Mouse (Mus musculus): ENCODE data around the gene Snap23. TPM values are rescaled to one million over a fixed set of nuclear protein-coding genes. Genes with fewer than 3 reads are reported as not detected.

Snap23 gene
- 32.2 and 35.8 TPM in 2 replicates for polyA plus RNA-seq (2016; fragmentation: Nextera tagmentation; extraction: Ambion mirVana)

DNA sequence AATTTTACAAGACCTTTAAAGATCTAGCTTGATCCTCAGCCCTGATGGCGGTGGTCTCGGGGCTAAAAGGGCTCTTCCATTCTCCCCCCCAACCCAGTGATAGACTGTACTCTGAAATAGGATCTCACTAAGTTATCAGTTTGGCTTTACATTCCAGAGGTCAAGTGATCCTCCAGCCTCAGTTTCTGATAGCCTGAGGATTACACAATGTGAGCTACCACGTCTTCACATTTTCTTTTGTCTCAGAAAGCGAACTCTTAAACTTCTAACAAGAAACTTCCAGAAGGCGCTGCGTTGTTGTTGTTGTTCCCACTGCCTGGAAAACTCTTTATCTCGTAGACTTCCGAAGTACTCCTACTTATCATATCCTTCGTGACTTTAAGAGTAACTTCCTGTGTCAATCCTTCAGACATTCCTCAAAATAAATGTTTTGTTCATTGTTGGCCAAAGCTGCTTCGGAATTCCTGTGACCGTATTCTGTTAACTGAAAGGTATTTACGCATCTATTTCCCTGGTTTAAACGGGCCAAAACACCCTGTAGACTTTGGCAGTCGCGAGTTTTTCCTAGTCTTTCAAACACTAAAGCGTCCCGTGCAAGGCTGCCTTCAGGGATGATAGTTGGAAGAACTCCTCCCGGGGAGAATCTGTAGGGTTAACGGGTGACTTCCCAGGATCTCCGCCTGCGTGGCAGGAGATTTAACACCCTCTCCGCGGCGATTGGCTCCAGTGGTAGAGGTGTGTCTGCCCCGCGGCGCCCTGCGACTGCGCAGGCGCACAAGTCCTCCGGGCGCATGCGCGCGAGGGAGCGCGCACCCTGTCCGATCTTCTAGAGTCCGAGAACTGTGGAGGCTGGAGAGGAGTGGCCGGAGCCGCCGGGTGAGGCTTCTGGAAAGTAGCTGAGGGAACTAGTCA is at the start of gene Snap23:
Snap23 (plus strand) TSS at position 786 of the 912 bp plus-strand sequence.
- no peaks in the 10 kb centered on the region for H3K27me3 ChIP-seq
- peak within 1 kb of the TSS; percentile 79 for H3K9ac ChIP-seq
- WGBS: 2% methylated on average over 42 of the region's 42 CpGs
- peak within 1 kb of the TSS; percentile 78 for H3K27ac ChIP-seq
- peaks cover 9% of the 10 kb centered on the region for H3K36me3 ChIP-seq (replicated peaks)
- H3K4me3 ChIP-seq (replicated peaks): peak within 1 kb of the TSS; percentile 70
- peak within 1 kb of the TSS; percentile 73 for H3K4me2 ChIP-seq
- peak; percentile 93 for ATAC-seq (ENCODE audit: low FRiP score)
- peaks cover 26% of the 10 kb centered on the region for H3K4me1 ChIP-seq
- no peaks in the 10 kb centered on the region for H3K9me3 ChIP-seq

DNA sequence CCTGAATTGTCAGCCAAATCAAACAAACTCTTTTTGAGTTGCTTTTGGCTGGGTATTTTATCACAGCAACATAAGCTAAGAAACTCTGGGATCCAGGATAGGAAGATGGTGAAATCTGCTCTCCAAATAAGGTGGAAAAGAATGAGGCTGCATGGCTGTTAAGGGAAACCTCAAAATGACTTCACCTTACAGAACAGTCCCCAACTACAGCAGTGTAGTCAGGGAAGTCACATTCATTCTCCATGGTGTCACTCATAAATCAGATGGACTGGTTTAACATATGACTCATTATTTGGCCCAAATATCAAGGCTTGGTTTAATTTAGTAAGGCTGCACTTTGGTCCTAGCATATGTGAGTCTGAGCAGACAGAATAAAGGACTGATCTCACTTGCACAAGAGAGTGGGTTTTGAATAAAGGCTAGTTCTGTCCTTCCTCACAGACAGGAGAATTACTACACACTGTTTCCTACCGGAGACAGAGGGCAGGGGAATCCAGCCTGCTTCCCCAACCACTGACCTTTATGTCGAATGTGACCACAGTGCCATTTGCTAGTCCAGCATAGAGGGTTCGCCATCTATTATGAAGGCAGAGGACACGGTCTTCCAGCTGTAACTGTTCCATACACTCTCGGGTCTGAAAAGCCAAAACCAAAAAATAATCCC is 48.8 kb upstream of the Snap23 start:
- Histone ChIP-seq H3K27ac (no peak overlapping the region), H3K9me3 (no peaks in the 10 kb centered on the region), H3K27me3 (no peaks in the 10 kb centered on the region), H3K4me1 (no peaks in the 10 kb centered on the region), H3K36me3 (replicated peaks) (peaks cover 92% of the 10 kb centered on the region), H3K4me2 (no peak overlapping the region), H3K4me3 (replicated peaks) (no peak overlapping the region), H3K9ac (no peak overlapping the region)
- ATAC-seq (ENCODE audit: low FRiP score): no peak
- 92% methylated on average over 5 of the region's 5 CpGs for WGBS

DNA sequence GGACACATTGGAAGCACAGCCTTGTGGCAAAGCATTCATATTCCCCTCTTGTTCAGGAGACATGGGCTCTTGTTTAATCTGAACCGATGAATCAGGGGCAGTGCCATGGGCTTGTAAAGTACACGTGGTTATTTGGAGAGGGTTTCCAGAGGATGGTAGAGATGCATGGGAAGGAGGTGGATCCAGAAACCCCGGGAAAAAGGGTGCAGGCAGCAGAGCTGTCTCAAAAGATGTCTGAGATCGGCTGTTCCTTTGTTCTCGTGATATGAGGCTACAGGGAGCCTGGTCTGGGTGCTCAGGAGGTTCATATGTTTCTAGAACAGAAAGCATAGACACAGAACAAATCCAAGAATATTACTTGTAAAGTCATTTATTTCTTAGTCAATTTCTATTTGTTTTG is 40.7 kb upstream of the Snap23 start:
- H3K27me3 ChIP-seq: no peaks in the 10 kb centered on the region
- no peak overlapping the region for H3K9ac ChIP-seq
- H3K27ac ChIP-seq: no peak overlapping the region
- no peak overlapping the region for H3K4me3 ChIP-seq (replicated peaks)
- no peaks in the 10 kb centered on the region for H3K4me1 ChIP-seq
- WGBS: 87% methylated on average over 5 of the region's 5 CpGs
- H3K4me2 ChIP-seq: no peak overlapping the region
- H3K36me3 ChIP-seq (replicated peaks): peaks cover 95% of the 10 kb centered on the region
- H3K9me3 ChIP-seq: no peaks in the 10 kb centered on the region
- no peak for ATAC-seq (ENCODE audit: low FRiP score)

DNA sequence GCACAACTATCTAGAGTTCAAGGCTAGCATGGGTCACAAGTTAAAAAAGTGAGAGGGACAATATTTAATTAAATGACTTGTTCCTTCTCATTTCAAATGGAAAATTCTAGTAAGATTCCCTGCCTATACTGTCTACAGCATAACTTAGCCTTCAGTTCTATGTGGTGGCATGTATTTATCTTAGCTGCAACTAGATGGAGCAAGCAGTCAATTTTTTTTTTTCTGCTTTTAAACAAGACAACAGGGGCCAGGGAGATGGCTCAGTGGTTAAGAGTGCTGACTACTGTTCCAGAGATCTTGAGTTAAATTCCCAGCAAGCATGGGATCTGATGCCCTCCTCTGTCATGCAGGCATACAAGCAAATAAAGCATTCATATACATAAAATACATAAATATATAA is 37.9 kb upstream of the Snap23 start:
- no peaks in the 10 kb centered on the region for H3K9me3 ChIP-seq
- ATAC-seq (ENCODE audit: low FRiP score): no peak
- no peaks in the 10 kb centered on the region for H3K27me3 ChIP-seq
- no peak overlapping the region for H3K27ac ChIP-seq
- no peak overlapping the region for H3K4me3 ChIP-seq (replicated peaks)
- no peak overlapping the region for H3K4me2 ChIP-seq
- H3K36me3 ChIP-seq (replicated peaks): peaks cover 93% of the 10 kb centered on the region
- H3K4me1 ChIP-seq: no peaks in the 10 kb centered on the region
- no peak overlapping the region for H3K9ac ChIP-seq

DNA sequence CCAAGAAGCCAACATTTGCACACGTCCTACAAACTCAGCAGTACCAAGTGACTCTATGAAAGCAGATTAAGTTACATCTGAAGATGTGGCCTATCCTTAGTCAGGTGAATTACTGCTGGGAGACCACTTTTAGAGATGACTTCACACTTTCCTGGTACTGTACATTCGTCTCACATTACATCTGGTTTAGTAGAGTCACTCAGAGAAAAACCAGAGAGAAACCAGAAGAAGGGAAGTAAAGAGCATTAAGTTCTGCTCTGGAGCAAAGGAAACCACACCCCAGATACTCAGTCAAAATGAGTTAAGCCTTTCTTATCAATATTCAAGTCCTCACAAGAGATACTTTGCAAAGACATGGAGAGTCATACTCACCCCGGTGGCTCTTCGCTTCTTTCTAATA is 36.2 kb upstream of the Snap23 start:
- no peak overlapping the region for H3K4me2 ChIP-seq
- no peak overlapping the region for H3K9ac ChIP-seq
- no peak overlapping the region for H3K27ac ChIP-seq
- ATAC-seq (ENCODE audit: low FRiP score): no peak
- H3K9me3 ChIP-seq: no peaks in the 10 kb centered on the region
- peaks cover 88% of the 10 kb centered on the region for H3K36me3 ChIP-seq (replicated peaks)
- H3K4me1 ChIP-seq: no peaks in the 10 kb centered on the region
- WGBS: 94% methylated on average over 4 of the region's 4 CpGs
- H3K4me3 ChIP-seq (replicated peaks): no peak overlapping the region
- no peaks in the 10 kb centered on the region for H3K27me3 ChIP-seq

DNA sequence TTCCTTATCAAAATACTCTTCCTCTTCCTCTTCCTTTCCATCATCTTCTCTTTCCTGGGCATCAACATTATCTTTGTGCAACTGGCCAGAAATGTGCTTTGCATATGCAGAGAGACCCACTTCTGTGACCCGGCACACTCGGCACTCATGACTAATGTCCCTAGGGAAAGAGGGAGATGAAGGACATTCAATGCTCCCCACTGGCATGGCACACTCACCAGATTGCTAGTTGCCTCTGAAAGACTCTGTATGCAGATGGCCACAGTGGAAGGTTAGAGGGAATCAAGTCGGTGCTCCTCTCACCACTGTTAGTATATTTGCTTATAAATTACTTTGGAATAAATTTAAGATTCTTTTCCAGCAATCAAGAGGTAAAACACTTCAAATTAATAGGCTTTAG is 28.1 kb upstream of the Snap23 start:
- Histone ChIP-seq H3K9me3 (no peaks in the 10 kb centered on the region), H3K4me1 (peaks cover 10% of the 10 kb centered on the region; the same call in 1 of the 2 replicates), H3K4me2 (no peak overlapping the region), H3K4me3 (replicated peaks) (no peak overlapping the region), H3K36me3 (replicated peaks) (peaks cover 23% of the 10 kb centered on the region), H3K27me3 (no peaks in the 10 kb centered on the region), H3K27ac (0 out of 2 replicates have a peak overlapping the region, but pooled peaks have one; percentile 9), H3K9ac (no peak overlapping the region)
- 63% methylated on average over 3 of the region's 3 CpGs for WGBS
- ATAC-seq (ENCODE audit: low FRiP score): no peak

DNA sequence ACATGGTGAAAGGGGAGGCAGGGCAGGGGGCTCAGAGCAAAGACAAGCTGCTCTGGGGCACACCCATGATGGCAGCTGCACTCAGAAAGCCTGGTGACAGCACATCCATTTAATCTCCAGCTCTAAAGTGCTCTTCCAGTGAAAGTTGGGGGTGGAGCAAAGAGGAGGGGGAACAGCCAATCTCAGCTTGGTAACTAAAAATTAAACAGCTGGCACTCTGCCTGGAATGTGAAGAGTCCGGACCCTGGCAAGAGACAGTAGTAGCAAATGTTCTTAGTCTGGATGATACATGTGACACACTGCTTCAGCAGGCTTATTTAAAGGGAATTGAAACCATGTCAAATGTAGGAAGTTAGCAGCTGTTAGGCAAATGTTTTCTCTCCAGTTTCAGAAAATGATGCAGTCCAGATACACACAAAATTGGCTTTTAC is 27.7 kb upstream of the Snap23 start:
- Histone ChIP-seq H3K27ac (no peak overlapping the region), H3K4me1 (peaks cover 10% of the 10 kb centered on the region; the same call in 1 of the 2 replicates), H3K36me3 (replicated peaks) (peaks cover 22% of the 10 kb centered on the region), H3K27me3 (no peaks in the 10 kb centered on the region), H3K4me3 (replicated peaks) (no peak overlapping the region), H3K4me2 (no peak overlapping the region), H3K9ac (no peak overlapping the region), H3K9me3 (no peaks in the 10 kb centered on the region)
- ATAC-seq (ENCODE audit: low FRiP score): peak; percentile 68; the same call in 1 of the 2 replicates
- 37% methylated on average over 1 of the region's 1 CpGs for WGBS

DNA sequence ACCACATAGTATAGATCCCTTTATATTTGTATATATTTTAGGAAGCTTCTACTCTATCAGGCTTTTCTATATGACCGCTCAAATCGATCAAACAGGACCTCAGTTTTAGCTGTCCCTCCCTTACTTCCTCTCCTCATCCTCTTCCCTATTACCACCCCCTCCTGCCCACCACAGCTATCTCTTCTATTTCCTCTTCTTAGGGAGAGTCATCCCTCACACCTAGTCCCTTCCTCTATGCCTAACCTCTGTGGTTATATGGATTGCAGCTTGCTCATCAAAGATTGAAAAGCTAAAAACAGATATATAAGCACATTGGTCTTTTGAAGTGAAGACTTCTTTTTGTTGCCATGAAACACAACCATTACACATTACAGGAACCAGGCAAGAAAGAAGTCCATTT is 22.7 kb upstream of the Snap23 start:
- Histone ChIP-seq H3K27me3 (no peaks in the 10 kb centered on the region), H3K4me3 (replicated peaks) (no peak overlapping the region), H3K4me1 (peaks cover 5% of the 10 kb centered on the region; the same call in 1 of the 2 replicates), H3K36me3 (replicated peaks) (peaks cover 26% of the 10 kb centered on the region), H3K9ac (no peak overlapping the region), H3K9me3 (no peaks in the 10 kb centered on the region), H3K4me2 (no peak overlapping the region), H3K27ac (no peak overlapping the region)
- ATAC-seq (ENCODE audit: low FRiP score): no peak
- WGBS: 91% methylated on average over 2 of the region's 2 CpGs

DNA sequence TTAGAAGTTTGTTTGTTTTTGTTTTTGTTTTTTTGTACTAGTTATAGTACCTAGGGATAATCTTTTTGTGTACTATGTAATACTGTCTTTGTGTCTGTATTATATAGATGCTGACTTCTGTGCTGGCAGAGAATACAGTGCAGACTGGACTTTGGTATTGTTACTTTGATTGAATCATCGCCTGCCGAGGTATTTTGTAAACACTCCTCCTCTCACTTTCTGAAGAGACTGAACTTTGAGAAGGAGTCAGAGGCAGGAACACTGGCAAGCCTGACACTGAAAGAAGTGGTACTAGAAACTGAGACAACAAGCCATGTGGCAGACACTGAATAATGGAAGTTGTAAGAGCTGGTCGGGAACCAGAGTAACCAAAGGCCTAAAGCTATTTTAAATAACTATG is 10.6 kb upstream of the Snap23 start:
- no peak overlapping the region for H3K27ac ChIP-seq
- no peak for ATAC-seq (ENCODE audit: low FRiP score)
- no peak overlapping the region for H3K9ac ChIP-seq
- 0 out of 2 replicates have a peak, but pooled peaks cover 3% of the 10 kb centered on the region for H3K4me1 ChIP-seq
- no peak overlapping the region for H3K4me2 ChIP-seq
- H3K27me3 ChIP-seq: no peaks in the 10 kb centered on the region
- no peak overlapping the region for H3K4me3 ChIP-seq (replicated peaks)
- H3K36me3 ChIP-seq (replicated peaks): peaks cover 25% of the 10 kb centered on the region
- no peaks in the 10 kb centered on the region for H3K9me3 ChIP-seq
- WGBS: 78% methylated on average over 3 of the region's 3 CpGs

DNA sequence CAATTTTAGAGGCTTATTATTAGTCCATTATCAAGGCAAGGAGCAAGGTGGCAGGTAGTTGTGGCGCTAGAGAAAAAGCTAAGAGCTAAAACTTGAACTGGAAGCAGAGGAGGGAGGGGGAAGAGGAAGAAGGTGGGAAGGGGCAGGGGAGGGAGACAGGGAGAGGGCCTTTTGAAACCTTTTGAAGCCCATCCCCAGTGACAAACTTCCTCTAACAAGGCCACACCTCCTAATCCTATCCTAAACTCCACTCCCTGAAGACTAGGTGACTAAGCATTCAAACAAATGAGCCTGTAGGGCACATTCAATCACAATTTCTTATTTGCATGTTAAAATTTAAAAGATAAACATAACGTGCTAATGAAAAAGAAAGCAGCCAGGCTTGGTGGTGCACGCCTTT is 8.7 kb upstream of the Snap23 start:
- Histone ChIP-seq H3K4me1 (peaks cover 11% of the 10 kb centered on the region; the same call in 1 of the 2 replicates), H3K36me3 (replicated peaks) (peaks cover 14% of the 10 kb centered on the region), H3K4me3 (replicated peaks) (no peak overlapping the region), H3K9me3 (no peaks in the 10 kb centered on the region), H3K27ac (no peak overlapping the region), H3K4me2 (no peak overlapping the region), H3K27me3 (no peaks in the 10 kb centered on the region), H3K9ac (no peak overlapping the region)
- no peak for ATAC-seq (ENCODE audit: low FRiP score)
- 91% methylated on average over 3 of the region's 3 CpGs for WGBS

DNA sequence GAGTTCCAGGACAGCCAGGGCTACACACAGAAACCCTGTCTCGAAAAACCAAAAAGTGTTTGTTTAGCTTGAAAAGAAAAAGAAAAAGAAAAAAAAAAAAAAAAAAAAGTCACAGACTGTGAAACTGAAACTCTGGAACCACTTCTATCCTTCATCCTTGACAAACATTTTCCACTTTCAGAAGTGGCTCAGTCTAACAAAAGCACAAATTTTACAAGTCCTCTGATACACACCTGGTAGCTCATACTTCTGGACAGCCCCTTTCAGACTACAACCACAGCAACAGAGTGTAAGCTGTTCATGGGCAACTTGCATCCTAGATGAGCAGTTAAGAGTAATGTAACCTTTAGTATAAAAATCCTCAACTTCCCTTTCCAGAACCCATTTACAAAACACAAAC is 5.9 kb upstream of the Snap23 start:
- H3K27me3 ChIP-seq: no peaks in the 10 kb centered on the region
- H3K4me2 ChIP-seq: no peak overlapping the region
- H3K27ac ChIP-seq: no peak overlapping the region
- no peak overlapping the region for H3K9ac ChIP-seq
- no peak overlapping the region for H3K4me3 ChIP-seq (replicated peaks)
- 94% methylated on average over 1 of the region's 1 CpGs for WGBS
- no peaks in the 10 kb centered on the region for H3K9me3 ChIP-seq
- no peak for ATAC-seq (ENCODE audit: low FRiP score)
- H3K4me1 ChIP-seq: peaks cover 11% of the 10 kb centered on the region; the same call in 1 of the 2 replicates
- H3K36me3 ChIP-seq (replicated peaks): 0 out of 2 replicates have a peak, but pooled peaks cover 7% of the 10 kb centered on the region

DNA sequence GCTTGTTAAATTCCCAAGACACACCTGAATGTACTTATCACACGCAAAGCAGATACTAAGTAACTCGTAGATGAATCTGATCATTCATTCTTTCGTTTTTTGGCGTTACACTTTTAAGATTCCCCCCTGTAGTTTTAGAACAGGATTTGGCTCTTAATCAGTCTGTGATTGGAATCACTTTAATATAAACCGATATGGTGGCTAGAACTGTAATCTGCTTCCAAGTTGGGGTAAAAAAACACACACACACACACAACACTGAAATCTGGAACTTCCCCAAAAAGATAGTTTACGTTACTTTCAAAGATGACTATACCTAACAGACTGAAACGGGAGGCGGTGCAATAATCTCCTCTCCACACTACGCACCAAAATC is 4.6 kb upstream of the Snap23 start:
- WGBS: 26% methylated on average over 9 of the region's 9 CpGs
- Histone ChIP-seq H3K9me3 (no peaks in the 10 kb centered on the region), H3K4me3 (replicated peaks) (peak overlapping the region; percentile 71), H3K27ac (no peak overlapping the region), H3K4me1 (peaks cover 14% of the 10 kb centered on the region), H3K27me3 (no peaks in the 10 kb centered on the region), H3K36me3 (replicated peaks) (0 out of 2 replicates have a peak, but pooled peaks cover 7% of the 10 kb centered on the region), H3K4me2 (peak overlapping the region; percentile 79), H3K9ac (peak overlapping the region; percentile 88)
- no peak for ATAC-seq (ENCODE audit: low FRiP score)
